Mouse (Mus musculus): ENCODE data around the gene Atp8b5.

Atp8b5 gene

DNA sequence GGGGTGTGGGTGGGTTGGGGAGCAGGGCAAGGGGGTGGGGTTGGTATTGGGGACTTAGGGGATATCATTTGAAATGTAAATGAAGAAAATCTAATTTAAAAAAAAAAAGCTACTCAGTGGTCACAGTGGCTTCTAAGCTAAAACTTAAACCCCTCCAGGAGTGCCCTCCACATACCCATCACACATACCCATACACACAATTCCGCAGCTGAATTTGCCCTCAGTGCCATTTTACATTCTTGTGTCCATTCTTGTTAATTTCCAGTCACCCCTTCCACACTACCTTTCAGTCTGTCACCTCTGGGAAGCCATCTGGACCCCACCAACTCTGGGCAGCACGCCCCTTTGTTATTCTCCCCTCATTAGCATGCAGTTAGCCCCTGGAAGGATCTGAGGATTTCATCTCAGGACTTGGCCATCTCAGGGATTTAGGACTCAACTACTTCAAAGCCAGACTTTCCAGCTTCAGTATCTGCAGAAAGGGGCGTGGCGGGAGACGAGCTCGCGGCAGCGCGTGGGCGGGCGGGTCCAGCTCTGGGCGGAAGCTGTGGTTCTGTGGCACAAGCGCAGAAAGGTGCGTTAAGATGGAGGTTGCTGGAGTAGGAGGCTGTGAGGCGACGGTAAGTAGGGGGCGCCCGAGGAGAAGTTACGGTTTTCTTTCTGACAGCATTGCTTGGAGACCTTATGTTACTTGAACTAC is at the start of gene Atp8b5:
TSS of gene Atp8b5 (plus strand) at position 537 of the 700 bp plus-strand sequence.
- DNase-seq, result peak; percentile 85 to 86

DNA sequence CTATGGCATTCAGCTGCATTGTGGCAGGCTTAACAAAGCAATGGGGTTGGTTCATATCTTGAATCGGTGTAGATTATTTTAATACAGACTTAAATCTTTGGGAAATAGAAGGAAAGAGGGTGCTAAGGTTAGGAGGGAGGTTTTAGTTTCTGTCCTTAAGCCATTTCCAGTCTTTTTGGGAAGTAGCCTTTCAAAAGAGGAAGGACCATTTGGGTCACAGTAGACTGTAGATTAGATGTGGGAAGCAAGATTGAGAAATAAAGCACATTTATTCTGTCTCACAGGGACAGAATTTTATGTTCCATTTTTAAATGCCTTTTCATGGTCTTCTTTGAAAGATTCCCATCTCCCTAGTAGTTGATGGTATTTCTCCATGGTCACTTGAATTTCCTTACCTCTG is 49.0 kb upstream of the Atp8b5 start:
- DNase-seq, result no peak

DNA sequence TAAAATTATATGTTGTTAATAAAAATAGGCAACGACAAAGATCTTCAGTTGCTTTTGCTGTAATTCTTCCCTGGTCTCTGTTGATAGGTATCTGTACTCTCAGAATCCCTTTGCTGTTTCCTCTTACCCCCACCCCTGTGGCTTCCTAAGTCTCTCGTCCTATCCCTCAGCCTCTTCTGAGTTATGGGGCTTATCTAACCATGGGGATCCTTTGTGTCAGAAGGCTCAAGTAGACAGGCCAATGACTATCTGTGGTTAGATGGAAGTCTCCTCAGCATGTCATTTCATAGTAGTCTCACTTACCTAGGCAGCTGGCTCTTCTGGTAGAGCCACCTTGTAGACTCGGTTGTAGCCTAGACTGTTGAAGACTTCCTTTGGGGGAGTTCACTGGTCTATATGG is 35.1 kb upstream of the Atp8b5 start:
- no peak for DNase-seq

DNA sequence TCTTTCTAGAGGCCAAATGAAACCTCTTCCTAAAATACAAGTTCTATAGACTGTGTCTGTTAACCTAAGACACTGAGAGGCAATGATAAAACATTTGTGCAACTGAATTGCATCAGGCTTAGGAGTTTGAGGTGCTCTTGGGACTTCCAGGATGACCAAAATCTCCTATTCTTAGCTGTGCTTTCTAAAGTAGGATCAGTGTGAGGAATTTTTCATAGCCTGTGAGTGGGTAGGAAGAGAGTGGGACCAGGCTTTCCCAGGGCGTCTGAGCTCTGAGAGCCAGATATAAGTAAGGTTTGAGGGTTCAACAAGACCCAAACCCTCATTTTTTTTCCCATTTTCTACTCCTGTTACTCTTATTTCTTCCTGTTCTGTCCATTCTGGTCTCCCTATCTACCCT is 34.0 kb upstream of the Atp8b5 start:
- DNase-seq, result no peak

DNA sequence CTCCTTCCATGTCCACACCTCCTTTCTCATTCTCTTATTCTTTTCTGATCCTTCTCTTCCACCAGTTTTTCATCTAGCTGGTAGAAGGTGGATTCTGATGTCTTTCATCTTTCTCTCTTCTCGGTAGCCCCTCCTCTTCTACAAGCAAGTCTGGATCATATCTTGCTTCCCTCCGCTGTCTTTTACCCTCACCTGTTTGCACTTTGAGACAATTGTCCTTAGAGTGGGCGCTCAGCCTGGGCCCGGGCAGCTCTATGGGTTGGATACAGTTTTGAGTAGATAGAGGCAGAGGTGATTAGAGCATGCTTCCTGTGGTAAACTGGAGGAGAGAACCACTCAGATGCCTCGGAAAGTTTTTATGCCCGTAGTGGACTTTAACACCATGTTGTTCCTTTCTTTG is 33.5 kb upstream of the Atp8b5 start:
- DNase-seq, result no peak

DNA sequence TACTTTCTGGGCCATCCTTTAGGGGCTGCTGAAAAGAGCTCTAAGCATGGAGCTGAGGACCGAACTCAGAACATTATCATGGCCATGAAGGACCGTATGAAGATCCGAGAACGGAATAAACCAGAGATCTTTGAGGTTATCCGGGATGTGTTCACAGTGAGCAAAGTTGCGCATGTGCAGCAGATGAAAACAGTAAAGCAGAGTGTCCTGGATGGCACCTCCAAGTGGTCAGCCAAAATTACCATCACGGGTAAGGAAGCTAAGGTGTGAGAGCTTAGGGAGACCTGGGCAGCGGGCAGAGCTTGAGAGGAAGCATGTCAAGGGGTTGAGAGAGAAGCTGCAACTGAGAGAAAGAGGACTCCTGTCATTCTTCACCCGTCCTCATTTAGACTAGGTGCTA is 30.1 kb upstream of the Atp8b5 start:
- no peak for DNase-seq

DNA sequence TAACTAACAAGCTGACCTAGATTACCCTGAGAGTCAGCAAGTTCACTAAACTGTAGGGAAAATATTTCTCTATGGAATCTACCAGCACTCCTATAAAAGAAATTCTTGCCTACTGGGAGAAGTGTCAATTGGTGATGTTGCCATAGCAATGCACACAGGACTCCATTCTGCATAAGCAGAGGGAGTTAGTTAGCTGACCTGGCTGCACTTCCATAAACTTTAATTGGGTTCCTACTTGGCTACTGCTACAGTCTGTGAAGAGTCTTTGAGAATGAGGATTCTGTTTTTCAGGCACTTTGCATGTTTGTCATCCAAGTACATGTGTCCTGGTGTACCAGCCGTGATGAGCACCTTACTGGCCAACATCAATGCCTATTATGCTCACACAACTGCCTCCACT is 26.2 kb upstream of the Atp8b5 start:
- DNase-seq, result no peak

DNA sequence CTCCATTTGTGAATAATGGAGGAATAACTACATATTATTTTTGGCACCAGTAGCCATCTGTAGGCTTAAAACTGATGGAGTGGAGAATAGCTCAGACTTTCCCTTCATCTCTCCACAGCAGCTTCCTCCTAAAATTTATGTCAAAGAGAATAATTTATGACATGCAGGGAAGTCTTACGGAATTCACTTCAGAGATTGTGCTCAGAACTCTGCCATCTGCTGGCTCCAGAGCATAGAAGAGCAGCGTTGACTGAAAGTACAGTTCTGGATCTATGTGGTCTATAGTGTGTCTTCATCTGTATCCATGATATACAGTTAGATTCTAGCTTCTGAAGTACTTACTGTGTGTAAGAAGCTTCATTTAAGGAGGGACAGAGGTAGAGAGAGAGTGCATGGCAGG is 22.9 kb upstream of the Atp8b5 start:
- no peak for DNase-seq

DNA sequence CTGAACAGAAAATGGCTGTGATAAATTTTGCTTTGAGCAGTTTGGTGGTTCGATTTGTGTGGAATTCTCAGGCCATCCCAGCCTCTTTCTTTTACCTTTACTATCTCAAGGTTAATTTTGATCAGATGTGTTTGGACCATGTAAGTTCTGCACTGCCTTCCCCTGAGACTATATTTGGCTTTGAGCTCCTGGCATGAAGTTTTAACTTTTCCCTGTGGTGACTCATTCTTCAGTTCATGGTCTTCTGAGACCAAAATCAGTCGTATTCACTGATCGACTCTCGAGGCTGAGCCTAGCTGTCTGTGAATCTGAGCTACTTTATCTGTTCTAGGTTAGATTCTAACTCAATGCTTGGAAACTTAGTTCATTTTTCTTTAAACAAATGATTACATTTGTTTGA is 21.2 kb upstream of the Atp8b5 start:
- no peak for DNase-seq

DNA sequence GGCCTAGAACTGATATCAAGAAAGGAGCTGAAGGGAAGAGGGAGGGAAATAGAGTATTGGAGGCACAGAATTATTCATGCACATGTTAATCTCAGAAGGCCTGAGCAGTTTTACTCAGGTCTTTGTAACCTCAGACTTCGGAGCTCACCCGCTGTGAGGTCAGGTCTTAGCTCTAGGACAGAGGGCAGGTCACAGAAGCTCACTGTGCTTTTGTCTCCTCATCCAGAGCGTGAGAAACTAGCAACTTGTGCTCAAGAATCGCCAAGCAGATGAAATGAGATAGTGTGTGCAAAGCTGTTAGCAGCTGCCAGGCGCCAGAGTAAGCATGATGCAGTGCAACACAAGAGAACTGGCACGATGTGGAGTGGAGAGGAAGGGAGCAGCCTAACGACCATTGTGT is 18.9 kb upstream of the Atp8b5 start:
- DNase-seq, result no peak

DNA sequence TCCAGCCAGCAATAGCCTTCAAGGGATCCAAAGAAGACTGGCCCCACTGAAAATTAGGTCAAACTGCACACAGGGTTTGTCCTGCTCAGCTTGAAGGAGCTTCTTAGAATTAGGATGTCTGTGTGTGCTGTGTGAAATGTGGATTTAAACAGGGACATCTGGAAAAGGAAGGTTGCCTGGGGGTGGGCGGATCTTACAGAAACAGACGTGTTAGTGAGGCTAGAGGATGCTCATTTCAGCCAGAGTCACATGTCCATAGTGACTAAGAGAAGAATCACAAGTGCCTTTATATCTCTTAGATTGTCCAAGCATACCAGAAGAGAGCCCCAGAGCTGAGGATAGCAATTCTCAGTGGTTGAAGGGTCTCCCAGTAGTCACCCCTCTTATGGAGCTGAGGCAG is 18.1 kb upstream of the Atp8b5 start:
- no peak for DNase-seq

DNA sequence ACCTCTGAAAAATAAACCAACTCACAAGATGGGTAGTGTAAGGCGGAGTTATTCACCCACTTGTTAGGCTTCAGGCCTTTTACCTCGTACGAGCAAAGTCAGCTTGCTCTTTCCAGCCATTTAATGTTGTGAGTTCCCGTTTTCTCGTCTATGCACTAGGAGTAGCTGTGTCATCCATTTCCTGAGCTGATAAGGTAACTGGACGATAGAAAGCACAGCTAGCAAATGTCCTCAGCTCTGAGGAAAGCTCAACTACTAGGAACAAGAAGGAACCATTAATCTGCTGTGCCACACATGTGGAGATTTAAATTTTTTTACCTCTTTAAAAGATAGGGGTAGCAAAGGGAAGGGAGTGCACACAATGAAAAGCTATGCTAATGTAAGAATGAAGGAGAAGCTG is 15.7 kb upstream of the Atp8b5 start:
- no peak for DNase-seq

DNA sequence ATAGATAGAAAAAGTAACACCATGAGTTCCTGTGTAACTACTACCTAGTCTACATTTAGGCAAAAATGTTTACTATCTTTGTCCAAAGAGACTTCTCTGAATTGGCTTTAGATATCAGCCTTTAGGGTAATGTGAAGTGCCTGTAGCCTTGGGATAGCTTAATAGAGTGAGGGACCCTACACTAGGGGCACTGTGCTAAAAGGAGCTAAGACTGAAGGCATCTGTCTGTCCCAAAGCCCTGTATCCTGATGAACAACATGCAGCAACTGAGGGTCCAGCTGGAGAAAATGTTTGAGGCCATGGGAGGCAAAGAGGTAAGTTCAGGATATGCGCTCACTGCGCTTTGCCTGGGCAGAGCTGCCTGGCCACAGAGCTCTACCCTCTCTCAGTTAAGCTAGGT is 9.9 kb upstream of the Atp8b5 start:
- no peak for DNase-seq

DNA sequence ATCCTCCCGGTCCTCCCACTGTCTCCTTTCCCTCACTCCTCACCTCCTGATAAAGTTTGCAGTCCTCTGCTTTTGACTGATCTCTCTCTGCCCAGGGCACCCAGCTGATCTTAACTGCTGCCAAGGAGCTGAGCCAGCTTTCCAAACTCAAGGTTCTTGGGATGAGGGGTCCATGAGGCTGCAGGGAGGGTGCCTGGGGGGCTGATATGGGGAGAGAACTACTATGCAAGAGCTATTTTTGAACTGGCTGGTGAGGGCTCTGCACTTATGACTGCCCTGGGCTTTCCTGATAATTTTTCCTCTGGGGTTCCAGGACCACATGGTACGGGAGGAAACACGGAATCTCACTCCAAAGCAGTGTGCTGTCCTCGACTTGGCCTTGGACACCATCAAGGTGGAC is 8.4 kb upstream of the Atp8b5 start:
- DNase-seq, result no peak

DNA sequence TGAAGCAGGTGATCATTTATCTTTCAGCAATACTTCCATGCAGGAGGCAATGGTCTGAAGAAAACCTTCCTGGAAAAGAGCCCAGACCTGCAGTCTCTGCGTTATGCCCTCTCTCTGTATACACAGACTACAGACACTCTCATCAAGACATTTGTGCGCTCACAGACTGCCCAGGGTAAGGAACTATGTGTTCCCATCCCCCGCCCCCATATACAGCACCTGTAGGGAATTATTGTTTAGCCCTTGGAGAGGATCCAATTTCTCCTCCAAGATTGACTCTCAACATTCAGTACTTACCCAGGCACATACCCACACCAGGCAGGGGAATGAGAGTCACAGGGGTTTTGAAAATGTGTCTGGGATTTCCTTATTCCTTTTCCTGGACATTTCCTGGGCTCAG is 7.5 kb upstream of the Atp8b5 start:
- no peak for DNase-seq

DNA sequence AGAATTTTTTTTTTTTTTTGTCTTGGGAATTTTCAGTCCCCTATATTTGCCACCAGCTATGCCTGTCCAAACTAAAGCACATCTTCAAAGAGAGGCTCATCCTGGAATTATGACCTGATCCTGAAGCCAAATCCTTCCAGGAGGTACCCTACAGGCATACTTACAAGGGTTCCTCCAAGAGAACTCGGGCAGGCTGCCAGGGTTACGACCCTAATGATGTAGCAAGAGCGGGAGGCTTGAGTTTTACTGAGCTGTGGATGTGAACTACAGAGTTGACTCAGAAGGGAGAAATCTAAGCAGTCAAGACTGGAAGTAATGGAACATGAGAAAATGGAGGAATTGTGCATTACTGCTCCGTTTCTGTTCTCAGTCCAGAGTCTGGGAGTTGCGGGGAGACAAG is 6.9 kb upstream of the Atp8b5 start:
- peak; percentile 23 to 35 for DNase-seq

DNA sequence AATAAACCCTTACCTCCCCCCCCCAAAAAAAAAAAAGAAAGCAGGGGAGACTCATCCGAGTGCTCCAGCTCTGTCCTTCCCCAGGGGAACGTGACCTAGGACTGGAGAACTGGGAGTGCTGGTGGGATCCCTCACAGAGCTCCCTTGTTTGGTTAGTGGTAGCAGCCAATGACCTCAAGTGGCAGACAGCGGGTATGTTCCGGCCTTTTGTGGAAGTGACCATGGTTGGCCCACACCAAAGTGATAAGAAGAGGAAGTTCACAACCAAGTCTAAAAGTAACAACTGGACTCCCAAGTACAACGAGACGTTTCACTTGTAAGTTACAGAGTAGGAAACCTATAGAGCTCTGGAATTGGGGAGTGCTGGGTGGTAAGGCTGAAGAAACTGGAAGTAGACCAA is 4.1 kb upstream of the Atp8b5 start:
- DNase-seq, result peak in 1 of 2 experiments; percentile 18

DNA sequence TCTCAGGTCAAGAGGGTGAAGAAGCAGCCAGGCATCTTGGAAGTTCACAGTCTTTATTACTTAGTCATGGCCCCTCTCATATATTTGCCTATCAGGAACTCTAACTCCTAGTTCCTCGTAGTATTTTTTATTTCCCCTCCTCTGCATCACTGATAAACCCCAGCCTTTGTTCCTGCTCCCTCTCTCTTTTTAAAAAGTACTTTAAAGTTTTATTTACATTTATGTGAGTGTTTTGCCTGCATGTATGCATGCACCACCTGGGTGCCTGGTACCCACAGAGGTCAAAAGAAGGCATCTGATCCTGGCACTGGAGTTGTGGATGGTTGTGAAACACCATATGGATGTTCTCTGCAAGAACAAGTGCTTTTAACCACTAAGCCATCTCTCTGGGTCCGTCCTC is 813 bp upstream of the Atp8b5 start:
- DNase-seq, result no peak

DNA sequence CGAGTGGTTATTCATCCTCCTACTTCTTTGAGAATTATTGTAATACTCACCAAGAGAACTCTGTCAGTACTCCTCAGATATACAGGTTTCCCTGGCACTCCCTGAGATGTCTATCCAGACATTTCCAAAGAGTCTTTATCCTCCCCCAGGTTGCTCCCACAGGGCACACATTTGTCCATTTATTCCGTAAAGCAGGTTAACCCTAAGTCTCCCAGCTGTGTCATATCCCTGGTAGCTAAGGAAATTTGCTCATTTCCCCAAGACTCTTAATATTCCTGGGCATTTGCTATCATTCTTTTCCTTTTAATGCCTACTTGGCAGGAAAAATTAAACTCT is 332 bp downstream of the Atp8b5 start:
- DNase-seq, result no peak

DNA sequence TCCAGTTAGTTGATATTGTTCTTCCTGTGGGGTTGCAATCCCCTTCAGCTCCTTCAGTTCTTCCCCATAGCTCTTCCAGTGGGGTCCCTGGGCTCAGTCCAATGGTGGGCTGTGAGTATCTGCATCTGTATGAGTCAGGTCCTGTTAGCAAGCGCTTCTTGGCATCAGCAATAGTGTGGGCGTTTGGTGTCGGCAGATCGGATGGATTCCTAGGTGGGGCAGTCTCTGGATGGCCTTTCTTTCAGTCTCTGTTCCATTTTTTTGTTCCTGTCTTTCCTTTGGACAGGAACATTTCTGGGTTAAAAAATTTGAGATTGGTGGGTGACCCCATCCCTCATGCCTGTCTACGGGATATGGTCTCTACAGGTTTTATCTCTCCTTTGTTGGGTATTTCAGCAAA is 18.5 kb downstream of the Atp8b5 start:
- DNase-seq, result no peak

DNA sequence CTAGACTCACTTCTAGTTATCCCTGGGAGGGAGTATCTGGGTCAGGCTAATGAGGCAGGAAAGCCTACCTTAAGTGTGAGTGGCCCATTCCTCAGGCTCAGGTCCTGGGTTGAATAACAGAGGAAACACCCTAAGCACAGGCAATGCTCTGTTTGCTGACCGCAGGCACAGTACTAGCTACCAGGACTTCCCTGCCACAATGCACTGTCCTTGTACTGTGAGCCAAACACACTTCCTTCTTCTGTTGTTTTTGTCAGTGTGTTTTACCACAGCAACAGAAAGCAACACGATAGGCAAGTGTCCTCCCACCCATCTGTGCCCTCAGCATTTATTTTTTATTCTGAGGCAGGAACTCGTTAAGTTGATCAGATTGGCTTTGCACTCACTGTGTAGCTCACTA is 20.3 kb downstream of the Atp8b5 start:
- DNase-seq, result no peak

DNA sequence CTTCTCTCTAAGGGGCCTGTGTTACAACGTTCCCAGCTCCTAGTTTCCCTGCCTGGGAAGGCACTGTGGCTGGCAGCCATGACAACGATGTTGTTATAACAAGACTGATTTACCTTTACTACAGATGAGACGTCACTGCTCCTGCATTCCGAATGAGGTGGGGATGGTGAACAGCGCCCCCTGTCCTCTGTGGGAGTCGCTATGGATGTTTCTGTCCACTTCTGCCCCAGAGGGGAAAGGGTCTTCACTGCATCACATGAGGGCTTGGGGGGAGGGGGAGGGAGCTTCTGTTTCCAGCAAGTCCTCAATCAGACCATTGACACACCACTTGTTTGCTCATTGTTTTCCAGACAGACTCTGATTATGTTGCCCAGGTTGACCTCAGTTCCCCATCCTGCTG is 27.0 kb downstream of the Atp8b5 start:
- no peak for DNase-seq

DNA sequence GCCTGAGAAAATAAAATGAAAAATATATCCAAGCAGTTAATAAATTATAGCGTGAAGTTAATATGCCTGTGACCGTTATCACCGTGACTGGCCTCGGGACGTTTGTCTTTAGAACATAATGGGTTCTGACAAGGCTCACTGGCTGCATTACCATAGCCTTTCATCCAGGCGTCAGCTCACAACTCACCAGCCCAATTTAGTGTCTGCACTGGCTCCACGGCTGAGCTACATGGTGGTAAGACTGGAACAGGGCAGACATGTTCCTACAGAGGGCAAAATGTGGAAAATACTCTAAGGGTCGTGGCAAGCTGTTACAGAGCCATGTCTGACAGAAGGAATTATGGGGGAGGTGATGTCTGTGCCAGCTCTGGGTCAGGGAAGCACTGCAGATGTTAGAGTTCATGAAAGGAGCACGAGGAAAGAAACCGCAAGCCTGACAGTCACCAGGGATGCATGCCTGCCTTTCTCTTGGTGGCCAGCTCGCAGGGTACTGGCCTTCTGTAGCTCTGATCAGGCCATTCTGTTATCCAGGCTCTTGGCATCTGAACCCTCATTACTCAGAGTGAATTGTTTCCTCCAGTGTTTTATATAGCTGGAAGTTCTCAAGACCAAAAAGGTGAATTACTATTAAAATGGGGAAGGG is 42.9 kb downstream of the Atp8b5 start:
- DNase-seq, result no peak

DNA sequence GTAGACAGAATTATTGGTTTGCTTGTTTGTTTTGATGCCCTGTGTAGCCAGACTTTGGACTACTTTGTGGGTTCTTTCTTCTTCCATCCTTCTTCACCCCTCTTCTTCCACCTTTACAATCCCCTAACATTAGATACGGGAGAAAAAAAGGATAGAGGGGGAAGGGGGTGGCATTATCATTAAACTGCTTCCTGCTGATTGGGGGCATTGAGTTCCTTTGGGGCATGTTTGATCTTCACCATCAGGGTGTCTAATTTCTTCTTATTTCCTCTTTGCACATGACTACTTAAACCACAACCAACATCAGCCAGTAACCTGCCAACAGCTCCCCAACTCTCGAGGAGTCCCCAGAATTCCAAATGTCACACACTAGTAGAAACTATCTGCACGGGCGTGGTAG is 54.6 kb downstream of the Atp8b5 start:
- DNase-seq, result no peak

DNA sequence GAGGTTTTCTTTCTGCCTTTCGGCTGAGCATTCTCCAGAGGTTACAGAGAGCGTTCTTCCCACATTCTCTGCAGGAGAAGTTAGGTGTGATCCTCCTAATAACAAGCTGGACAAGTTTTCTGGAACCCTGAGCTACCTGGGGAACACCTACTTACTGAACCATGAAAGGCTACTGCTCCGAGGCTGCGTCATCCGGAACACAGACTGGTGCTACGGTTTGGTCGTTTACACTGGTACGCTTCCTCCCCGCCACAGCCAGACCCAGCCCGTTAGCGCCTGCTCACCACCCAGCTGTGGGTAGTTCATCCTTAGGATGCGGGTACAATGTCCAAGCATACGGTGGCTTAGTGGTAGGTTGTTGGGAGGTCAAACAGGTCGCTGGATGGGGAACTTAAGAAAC is 55.4 kb downstream of the Atp8b5 start:
- DNase-seq, result no peak
